Comparison of ENCODE assay signal across 10 mouse cellular contexts in the genomic region with DNA sequence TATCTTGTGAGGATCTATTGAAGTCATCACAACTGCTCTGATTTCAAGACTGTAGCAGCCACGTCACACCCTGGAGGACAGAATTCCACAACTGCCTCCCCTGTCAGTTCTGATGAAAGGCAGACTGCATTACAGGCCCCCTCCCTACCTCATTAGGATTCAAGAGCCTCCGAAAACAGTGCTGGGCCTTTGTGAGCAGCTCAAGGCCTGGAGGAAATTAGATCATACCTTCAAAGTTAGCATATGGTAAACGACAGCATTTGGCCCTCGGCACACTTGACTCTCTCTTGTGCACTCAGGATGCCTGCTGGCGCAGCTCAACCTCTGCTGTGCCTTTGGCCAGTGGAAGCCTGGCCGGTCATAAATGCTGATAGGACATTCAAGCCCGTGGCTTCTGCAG.
DNase-seq lines count a peak whose midpoint lies in the region; ATAC-seq and TF ChIP-seq lines count a peak whose summit lies in the region.
"Had no signal": no experiment of that assay in that cellular context is flagged by ENCODE, and none has a peak within 500 bp of the region (broad histone marks: within the 10 kb centered on the region; RNA-seq: fewer than 3 reads in every experiment).

No protein-coding gene starts in this region.

- H3K4me1 ChIP-seq in heart, embryonic 15.5 days (replicated peaks) = peaks cover 18% of the 10 kb centered on the region
- H3K4me1 ChIP-seq in hindbrain, embryonic 12.5 days = peaks cover 4% of the 10 kb centered on the region; the same call in 1 of the 2 replicates
- H3K4me1 ChIP-seq in midbrain, postnatal 0 days (ENCODE audit: insufficient read depth, low read length) = no peaks in the 10 kb centered on the region
- H3K4me1 ChIP-seq: stomach, embryonic 15.5 days had no signal

- 24% methylated on average over 7 of the region's 7 CpGs for WGBS in heart, embryonic 15.5 days
- 41% methylated on average over 7 of the region's 7 CpGs for WGBS in hindbrain, embryonic 12.5 days
- WGBS in midbrain, postnatal 0 days = 26% methylated on average over 7 of the region's 7 CpGs

- no peak overlapping the region for H3K4me2 ChIP-seq in heart, embryonic 15.5 days
- no peak overlapping the region for H3K4me2 ChIP-seq in hindbrain, embryonic 12.5 days (replicated peaks)
- H3K4me2 ChIP-seq in midbrain, postnatal 0 days (ENCODE audit: low read depth, low read length, poor library complexity, severe bottlenecking) = no peak overlapping the region
- H3K4me2 ChIP-seq: lung, embryonic 14.5 days; stomach, embryonic 15.5 days had no signal

- H3K9me3 ChIP-seq in heart, embryonic 15.5 days (replicated peaks) = no peaks in the 10 kb centered on the region
- H3K9me3 ChIP-seq in hindbrain, embryonic 12.5 days (replicated peaks) = no peaks in the 10 kb centered on the region
- H3K9me3 ChIP-seq in midbrain, postnatal 0 days (ENCODE audit: low read length) = no peaks in the 10 kb centered on the region
- H3K9me3 ChIP-seq: stomach, embryonic 15.5 days had no signal

- no peak overlapping the region for H3K4me3 ChIP-seq in heart, embryonic 15.5 days
- no peak overlapping the region for H3K4me3 ChIP-seq in hindbrain, embryonic 12.5 days
- H3K4me3 ChIP-seq in midbrain, postnatal 0 days (ENCODE audit: low read depth, low read length) = no peak overlapping the region
- H3K4me3 ChIP-seq: stomach, embryonic 15.5 days had no signal

- no peaks in the 10 kb centered on the region for H3K27me3 ChIP-seq in heart, embryonic 15.5 days
- no peaks in the 10 kb centered on the region for H3K27me3 ChIP-seq in hindbrain, embryonic 12.5 days
- no peaks in the 10 kb centered on the region for H3K27me3 ChIP-seq in midbrain, postnatal 0 days (ENCODE audit: insufficient read depth, low read length)
- H3K27me3 ChIP-seq: stomach, embryonic 15.5 days had no signal

- TF ChIP-seq CTCF in midbrain, postnatal 0 days (IDR thresholded peaks at IDR 0.05) = no peak

- DNase-seq in heart, adult 8-10 months (ENCODE audit: low spot score) = no peak
- peak; percentile 82 to 84 for DNase-seq in cerebellum, postnatal 25 days
- DNase-seq in midbrain, postnatal 0 days (ENCODE audit: low spot score) = peak; percentile 30
- no peak for DNase-seq in natural killer cell, adult 2 months (ENCODE audit: low spot score in 2 of 2)
- DNase-seq in frontal cortex, postnatal 25 days (ENCODE audit: low spot score in 2 of 2) = no peak
- no peak for DNase-seq in kidney, postnatal 25 days
- DNase-seq: lung, embryonic 14.5 days had no signal

- no peak overlapping the region for H3K9ac ChIP-seq in heart, embryonic 15.5 days
- H3K9ac ChIP-seq in hindbrain, embryonic 12.5 days = no peak overlapping the region
- H3K9ac ChIP-seq in midbrain, postnatal 0 days (replicated peaks; ENCODE audit: low read length, poor library complexity, severe bottlenecking) = no peak overlapping the region
- H3K9ac ChIP-seq: lung, embryonic 14.5 days; stomach, embryonic 15.5 days had no signal

- peak; percentile 71 for ATAC-seq in heart, embryonic 15.5 days (replicated peaks; ENCODE audit: insufficient number of reproducible peaks, insufficient read depth, low FRiP score, low read depth)
- ATAC-seq in hindbrain, embryonic 12.5 days (ENCODE audit: low FRiP score) = peak; percentile 16; the same call in 1 of the 2 replicates
- ATAC-seq in midbrain, postnatal 0 days (ENCODE audit: low FRiP score) = 0 out of 2 replicates have a peak, but pooled peaks have one; percentile 16

- H3K36me3 ChIP-seq in heart, embryonic 15.5 days = no peaks in the 10 kb centered on the region; the same call in 1 of the 2 replicates
- H3K36me3 ChIP-seq in hindbrain, embryonic 12.5 days = peaks cover 27% of the 10 kb centered on the region; the same call in 1 of the 2 replicates
- H3K36me3 ChIP-seq in midbrain, postnatal 0 days (ENCODE audit: insufficient read depth, low read length) = 0 out of 2 replicates have a peak, but pooled peaks cover 13% of the 10 kb centered on the region

- H3K27ac ChIP-seq in heart, embryonic 15.5 days = peak overlapping the region; percentile 63
- no peak overlapping the region for H3K27ac ChIP-seq in hindbrain, embryonic 12.5 days
- H3K27ac ChIP-seq in midbrain, postnatal 0 days (ENCODE audit: low read depth, low read length) = no peak overlapping the region; the same call in 1 of the 2 replicates
- H3K27ac ChIP-seq: stomach, embryonic 15.5 days had no signal

Comparison
In these comparisons a context has a peak if more than half of its experiments do, and no peak if none do; other contexts are left out.
1. ATAC-seq: peak in every context shown above with its lines; median percentile 71 in heart, embryonic 15.5 days; 16 in hindbrain, embryonic 12.5 days; 16 in midbrain, postnatal 0 days.
2. DNase-seq: peak in cerebellum, postnatal 25 days (2 of 2) and midbrain, postnatal 0 days (single experiment); none in heart, adult 8-10 months (single experiment), natural killer cell, adult 2 months (0 of 2), frontal cortex, postnatal 25 days (0 of 2) and kidney, postnatal 25 days (0 of 2).